Mouse (Mus musculus) E14TG2a.4 (cell line): ENCODE data around the gene Orai1.

Experiments used
- CTCF ChIP-seq: conservative IDR thresholded peaks from 2 replicates; pipeline ENCODE4 v1.5.1; 2014; ENCODE audit warnings: low read length
- NANOG ChIP-seq: IDR thresholded peaks from 2 replicates; pipeline ENCODE4 v1.6.1; 2014; ENCODE audit warnings: borderline replicate concordance, low read length, mixed read lengths
- POU5F1 ChIP-seq: IDR thresholded peaks from 2 replicates; pipeline ENCODE4 v1.6.1; 2014; ENCODE audit warnings: low read length, borderline replicate concordance

- TF ChIP-seq CTCF (no peak), NANOG (no peak), POU5F1 (no peak)
Observed at GRCm38 (mm10) chr5:123026414-123026813, 11.5 kb downstream of the Orai1 start.
